Mouse (Mus musculus): ENCODE measurements around the gene G530012D18Rik.
"Not testable (repeated sequence)": the region's sequence is repeated elsewhere in the genome, so short reads cannot be mapped to it uniquely, and the experiment has no call there.

Gene G530012D18Rik

GRCm38 (mm10) chr1:85615819-85616218, 40.3 kb downstream of the G530012D18Rik start:
- not testable (repeated sequence) for DNase-seq (ENCODE audit: low spot score in 2 of 2)

GRCm38 (mm10) chr1:85617161-85617560, 41.7 kb downstream of the G530012D18Rik start:
- not testable (repeated sequence) for DNase-seq (ENCODE audit: low spot score in 2 of 2)

- not testable (repeated sequence) for DNase-seq (ENCODE audit: low spot score in 2 of 2)
Measured at GRCm38 (mm10) chr1:85618689-85619088, 43.2 kb downstream of the G530012D18Rik start.

Measured in frontal cortex, postnatal 25 days (tissue).